Mouse (Mus musculus) liver, postnatal 0 days (tissue): ENCODE measurements around the gene Wfikkn2.

Source experiments
- CTCF ChIP-seq: sonication (generic); IDR thresholded peaks from 2 replicates; pipeline ENCODE4 v1.5.1; 2016; ENCODE audit warnings: antibody characterized with exemption, low read depth
- EP300 ChIP-seq: IDR thresholded peaks from 2 replicates; pipeline ENCODE4 v1.6.1; 2016; ENCODE audit warnings: antibody characterized with exemption, low read depth, mild to moderate bottlenecking

- TF ChIP-seq CTCF (no peak), EP300 (no peak)
These were observed 29.6 kb downstream of the Wfikkn2 start for GRCm38 (mm10) chr11:94216247-94216646.
